Mouse (Mus musculus) liver, postnatal 0 days (tissue): ENCODE measurements at regions not wholly inside any gene's neighbourhood (a gene's known extent, or its start where the extent isn't known, plus 50 kb on each side); places are given as distances from the start of the nearest gene placed in this dataset.

Source experiments
- CTCF ChIP-seq: sonication (generic); IDR thresholded peaks from 2 replicates; pipeline ENCODE4 v1.5.1; 2016; ENCODE audit warnings: antibody characterized with exemption, low read depth
- EP300 ChIP-seq: IDR thresholded peaks from 2 replicates; pipeline ENCODE4 v1.6.1; 2016; ENCODE audit warnings: antibody characterized with exemption, low read depth, mild to moderate bottlenecking

- TF ChIP-seq CTCF = no peak
- no peak for TF ChIP-seq EP300
Observed at GRCm38 (mm10) chr1:35976528-35976927, 91.7 kb upstream of the Hs6st1 start.
